Mouse (Mus musculus): ENCODE measurements around the gene Cox17. TPM values are rescaled to one million over a fixed set of nuclear protein-coding genes. Genes with fewer than 3 reads are reported as not detected.
"Not testable (repeated sequence)": the region's sequence is repeated elsewhere in the genome, so short reads cannot be mapped to it uniquely, and the experiment has no call there.

Gene Cox17
- polyA plus RNA-seq, 1 experiment from 2014 or later: 128 TPM

GRCm38 (mm10) chr16:38326778-38327397 lies 19.9 kb upstream of the Cox17 start:
- Histone ChIP-seq H3K4me3 (no peak overlapping the region), H3K36me3 (replicated peaks) (no peaks in the 10 kb centered on the region), H3K27ac (replicated peaks) (no peak overlapping the region), H3K9me3 (no peaks in the 10 kb centered on the region), H3K4me1 (no peaks in the 10 kb centered on the region), H3K27me3 (replicated peaks; ENCODE audit: low read depth, poor library complexity, severe bottlenecking) (no peaks in the 10 kb centered on the region)
- WGBS: 86% methylated on average over 11 of the region's 11 CpGs
- DNase-seq (ENCODE audit: low spot score): no peak

- Histone ChIP-seq H3K27ac (replicated peaks) (no peak overlapping the region), H3K27me3 (replicated peaks; ENCODE audit: low read depth, poor library complexity, severe bottlenecking) (no peaks in the 10 kb centered on the region), H3K9me3 (no peaks in the 10 kb centered on the region), H3K4me3 (no peak overlapping the region), H3K36me3 (replicated peaks) (no peaks in the 10 kb centered on the region), H3K4me1 (no peaks in the 10 kb centered on the region)
- DNase-seq (ENCODE audit: low spot score): no peak
- WGBS: 86% methylated on average over 3 of the region's 3 CpGs
Measured at GRCm38 (mm10) chr16:38329340-38329739, 17.5 kb upstream of the Cox17 start.

- no peaks in the 10 kb centered on the region for H3K9me3 ChIP-seq
- H3K27ac ChIP-seq (replicated peaks): no peak overlapping the region
- no peak overlapping the region for H3K4me3 ChIP-seq
- no peaks in the 10 kb centered on the region for H3K4me1 ChIP-seq
- DNase-seq (ENCODE audit: low spot score): no peak
- no peaks in the 10 kb centered on the region for H3K36me3 ChIP-seq (replicated peaks)
- 35% methylated on average over 6 of the region's 6 CpGs for WGBS
- H3K27me3 ChIP-seq (replicated peaks; ENCODE audit: low read depth, poor library complexity, severe bottlenecking): no peaks in the 10 kb centered on the region
Measured at GRCm38 (mm10) chr16:38334431-38334830, 12.4 kb upstream of the Cox17 start.

GRCm38 (mm10) chr16:38338077-38338476 lies 8.7 kb upstream of the Cox17 start:
- H3K9me3 ChIP-seq; H3K36me3 ChIP-seq (replicated peaks); H3K27me3 ChIP-seq (replicated peaks; ENCODE audit: low read depth, poor library complexity, severe bottlenecking); H3K27ac ChIP-seq (replicated peaks); H3K4me3 ChIP-seq; DNase-seq (ENCODE audit: low spot score); H3K4me1 ChIP-seq: not testable (repeated sequence)
- 88% methylated on average over 4 of the region's 4 CpGs for WGBS

GRCm38 (mm10) chr16:38341396-38342324 lies 5.1 kb upstream of the Cox17 start, which contains the start of gene Maats1:
Gene Maats1 (minus strand): TSS chr16:38342143.
- no peaks in the 10 kb centered on the region for H3K36me3 ChIP-seq (replicated peaks)
- 8% methylated on average over 30 of the region's 30 CpGs for WGBS
- peaks cover 13% of the 10 kb centered on the region for H3K4me1 ChIP-seq
- peak within 1 kb of the TSS; percentile 56 for H3K4me3 ChIP-seq
- peak within 1 kb of the TSS; percentile 70 for H3K27ac ChIP-seq (replicated peaks)
- peak; percentile 92 for DNase-seq (ENCODE audit: low spot score)
- H3K27me3 ChIP-seq (replicated peaks; ENCODE audit: low read depth, poor library complexity, severe bottlenecking): no peaks in the 10 kb centered on the region
- no peaks in the 10 kb centered on the region for H3K9me3 ChIP-seq

GRCm38 (mm10) chr16:38344941-38345725 lies 1.7 kb upstream of the Cox17 start:
- 81% methylated on average over 3 of the region's 3 CpGs for WGBS
- Histone ChIP-seq H3K27ac (replicated peaks) (no peak overlapping the region), H3K4me3 (no peak overlapping the region), H3K4me1 (peaks cover 23% of the 10 kb centered on the region), H3K36me3 (replicated peaks) (peaks cover 13% of the 10 kb centered on the region), H3K27me3 (replicated peaks; ENCODE audit: low read depth, poor library complexity, severe bottlenecking) (no peaks in the 10 kb centered on the region), H3K9me3 (no peaks in the 10 kb centered on the region)
- DNase-seq (ENCODE audit: low spot score): peak; percentile 58

- H3K4me3 ChIP-seq: peak overlapping the region; percentile 70
- H3K36me3 ChIP-seq (replicated peaks): peaks cover 36% of the 10 kb centered on the region
- DNase-seq (ENCODE audit: low spot score): no peak
- no peaks in the 10 kb centered on the region for H3K9me3 ChIP-seq
- H3K27me3 ChIP-seq (replicated peaks; ENCODE audit: low read depth, poor library complexity, severe bottlenecking): no peaks in the 10 kb centered on the region
- 66% methylated on average over 6 of the region's 6 CpGs for WGBS
- H3K27ac ChIP-seq (replicated peaks): peak overlapping the region; percentile 92; the same call in 1 of the 2 replicates
- peaks cover 13% of the 10 kb centered on the region for H3K4me1 ChIP-seq
Measured at GRCm38 (mm10) chr16:38347588-38347987, 797 bp downstream of the Cox17 start.

GRCm38 (mm10) chr16:38348217-38348761 lies 1.5 kb downstream of the Cox17 start:
- H3K36me3 ChIP-seq (replicated peaks): peaks cover 36% of the 10 kb centered on the region
- WGBS: 92% methylated on average over 9 of the region's 9 CpGs
- no peaks in the 10 kb centered on the region for H3K27me3 ChIP-seq (replicated peaks; ENCODE audit: low read depth, poor library complexity, severe bottlenecking)
- no peak for DNase-seq (ENCODE audit: low spot score)
- peaks cover 13% of the 10 kb centered on the region for H3K4me1 ChIP-seq
- no peaks in the 10 kb centered on the region for H3K9me3 ChIP-seq
- H3K27ac ChIP-seq (replicated peaks): no peak overlapping the region
- peak overlapping the region; percentile 21; the same call in 1 of the 2 replicates for H3K4me3 ChIP-seq

- WGBS: 92% methylated on average over 2 of the region's 2 CpGs
Measured at GRCm38 (mm10) chr16:38349881-38350280, 3.1 kb downstream of the Cox17 start.

GRCm38 (mm10) chr16:38350361-38350855 lies 3.6 kb downstream of the Cox17 start:
- H3K4me3 ChIP-seq: no peak overlapping the region
- WGBS: 82% methylated on average over 7 of the region's 7 CpGs
- no peak overlapping the region for H3K27ac ChIP-seq (replicated peaks)
- H3K36me3 ChIP-seq (replicated peaks): peaks cover 41% of the 10 kb centered on the region
- H3K9me3 ChIP-seq: no peaks in the 10 kb centered on the region
- no peak for DNase-seq (ENCODE audit: low spot score)
- H3K27me3 ChIP-seq (replicated peaks; ENCODE audit: low read depth, poor library complexity, severe bottlenecking): no peaks in the 10 kb centered on the region
- peaks cover 11% of the 10 kb centered on the region for H3K4me1 ChIP-seq

More at GRCm38 (mm10) chr16:38349881-38350280, 3.1 kb downstream of the Cox17 start:
- Histone ChIP-seq H3K4me3 (no peak overlapping the region), H3K4me1 (peaks cover 11% of the 10 kb centered on the region), H3K27ac (replicated peaks) (no peak overlapping the region), H3K36me3 (replicated peaks) (peaks cover 41% of the 10 kb centered on the region), H3K9me3 (no peaks in the 10 kb centered on the region), H3K27me3 (replicated peaks; ENCODE audit: low read depth, poor library complexity, severe bottlenecking) (no peaks in the 10 kb centered on the region)
- DNase-seq (ENCODE audit: low spot score): no peak

GRCm38 (mm10) chr16:38350939-38351338 lies 4.1 kb downstream of the Cox17 start:
- Histone ChIP-seq H3K4me3 (no peak overlapping the region), H3K4me1 (peaks cover 11% of the 10 kb centered on the region), H3K36me3 (replicated peaks) (peaks cover 41% of the 10 kb centered on the region), H3K9me3 (no peaks in the 10 kb centered on the region), H3K27me3 (replicated peaks; ENCODE audit: low read depth, poor library complexity, severe bottlenecking) (no peaks in the 10 kb centered on the region), H3K27ac (replicated peaks) (no peak overlapping the region)
- 85% methylated on average over 6 of the region's 6 CpGs for WGBS
- DNase-seq (ENCODE audit: low spot score): no peak

GRCm38 (mm10) chr16:38352031-38352430 lies 5.2 kb downstream of the Cox17 start:
- no peak for DNase-seq (ENCODE audit: low spot score)
- 88% methylated on average over 7 of the region's 7 CpGs for WGBS
- H3K27me3 ChIP-seq (replicated peaks; ENCODE audit: low read depth, poor library complexity, severe bottlenecking): no peaks in the 10 kb centered on the region
- no peaks in the 10 kb centered on the region for H3K9me3 ChIP-seq
- H3K4me3 ChIP-seq: no peak overlapping the region
- peaks cover 11% of the 10 kb centered on the region for H3K4me1 ChIP-seq
- peaks cover 50% of the 10 kb centered on the region for H3K36me3 ChIP-seq (replicated peaks)
- no peak overlapping the region for H3K27ac ChIP-seq (replicated peaks)

Measured in embryonic facial prominence, embryonic 10.5 days (tissue).